Mouse (Mus musculus): ENCODE data around the gene Gpx2. TPM values are rescaled to one million over a fixed set of nuclear protein-coding genes. Genes with fewer than 3 reads are reported as not detected.

Gene Gpx2
- polyA plus RNA-seq, 1 experiment = not detected

DNA sequence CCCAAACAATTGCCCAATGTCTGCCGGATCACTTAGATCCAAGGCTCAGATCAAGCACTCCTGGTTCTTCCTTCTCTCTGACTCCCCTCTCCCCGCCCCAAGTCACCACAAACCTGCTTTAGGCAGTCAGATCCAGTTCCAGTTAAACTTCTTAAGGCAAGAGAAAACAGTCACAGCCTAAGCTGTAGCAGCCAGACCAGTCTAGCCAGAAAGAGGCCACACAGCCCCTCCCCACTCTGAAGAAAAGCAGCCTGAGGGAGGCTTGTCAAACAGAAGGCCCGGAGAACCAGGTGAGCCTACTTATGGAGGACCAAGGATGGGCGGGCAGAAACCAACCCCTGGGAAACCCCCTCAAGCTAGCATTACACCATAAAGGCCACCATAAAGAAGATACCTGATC, 22.8 kb upstream of the Gpx2 start:
- no peaks in the 10 kb centered on the region for H3K27me3 ChIP-seq (ENCODE audit: control insufficient read depth, insufficient read depth, low read length)
- peaks cover 12% of the 10 kb centered on the region for H3K4me1 ChIP-seq (ENCODE audit: control insufficient read depth, insufficient read depth, low read length)
- no peak overlapping the region for H3K4me3 ChIP-seq (ENCODE audit: control insufficient read depth, low read depth, low read length)
- no peaks in the 10 kb centered on the region for H3K36me3 ChIP-seq (ENCODE audit: control insufficient read depth, insufficient read depth, low read length)
- no peak overlapping the region for H3K27ac ChIP-seq (ENCODE audit: control insufficient read depth, insufficient read depth, low read depth, low read length)
- no peak for TF ChIP-seq CTCF (IDR thresholded peaks at IDR 0.05; ENCODE audit: control insufficient read depth, insufficient read depth, insufficient replicate concordance, low read depth, low read length)
- no peak for TF ChIP-seq POLR2A (IDR thresholded peaks at IDR 0.05; ENCODE audit: control insufficient read depth, low read depth, low read length)

DNA sequence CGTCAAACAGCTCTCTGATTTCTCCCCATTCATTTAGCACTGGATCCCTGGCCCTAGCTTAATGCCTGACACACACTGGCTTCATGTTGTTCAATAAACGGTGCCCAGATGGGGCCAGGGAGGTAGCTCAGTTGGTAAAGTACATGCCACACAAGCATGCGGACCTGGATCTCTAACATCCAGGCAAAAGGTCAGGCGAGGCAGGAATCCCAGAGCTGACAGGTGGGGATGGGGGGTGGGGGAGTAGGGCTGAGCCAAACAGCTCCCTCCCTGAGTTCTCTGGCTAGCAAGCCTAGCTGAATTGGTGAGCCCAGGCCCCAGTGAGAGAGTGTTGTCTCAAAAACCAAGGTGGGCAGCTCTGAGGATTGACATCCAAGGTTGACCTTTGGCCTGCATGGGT, 21.8 kb upstream of the Gpx2 start:
- Histone ChIP-seq H3K27ac (ENCODE audit: control insufficient read depth, insufficient read depth, low read depth, low read length) (no peak overlapping the region), H3K4me1 (ENCODE audit: control insufficient read depth, insufficient read depth, low read length) (peaks cover 5% of the 10 kb centered on the region), H3K36me3 (ENCODE audit: control insufficient read depth, insufficient read depth, low read length) (no peaks in the 10 kb centered on the region), H3K27me3 (ENCODE audit: control insufficient read depth, insufficient read depth, low read length) (no peaks in the 10 kb centered on the region), H3K4me3 (ENCODE audit: control insufficient read depth, low read depth, low read length) (no peak overlapping the region)
- TF ChIP-seq CTCF (IDR thresholded peaks at IDR 0.05; ENCODE audit: control insufficient read depth, insufficient read depth, insufficient replicate concordance, low read depth, low read length) (no peak), POLR2A (IDR thresholded peaks at IDR 0.05; ENCODE audit: control insufficient read depth, low read depth, low read length) (no peak)

DNA sequence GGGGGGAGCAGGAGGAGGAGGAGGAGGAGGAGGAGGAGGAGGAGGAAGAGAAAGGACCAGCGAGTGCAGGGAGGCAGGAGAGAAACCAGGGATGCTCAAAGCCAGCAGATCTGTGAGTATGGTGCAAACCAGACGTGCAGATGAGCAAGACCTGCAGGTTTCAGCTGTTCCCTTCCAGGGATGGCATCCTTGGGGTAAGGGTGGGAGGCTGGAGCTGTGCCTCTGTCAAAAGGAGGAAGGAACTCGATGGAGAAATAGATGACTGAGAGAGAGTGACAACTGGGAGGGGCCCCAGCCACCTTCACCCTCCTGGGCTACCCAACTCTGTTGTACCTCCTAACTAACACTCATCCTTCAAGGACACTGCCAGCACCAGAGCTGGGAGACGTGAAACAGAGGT, 21.4 kb upstream of the Gpx2 start:
- 0 out of 2 replicates have a peak, but pooled peaks cover under 1% of the 10 kb centered on the region for H3K4me1 ChIP-seq (ENCODE audit: control insufficient read depth, insufficient read depth, low read length)
- H3K4me3 ChIP-seq (ENCODE audit: control insufficient read depth, low read depth, low read length) = no peak overlapping the region
- H3K27ac ChIP-seq (ENCODE audit: control insufficient read depth, insufficient read depth, low read depth, low read length) = no peak overlapping the region
- H3K27me3 ChIP-seq (ENCODE audit: control insufficient read depth, insufficient read depth, low read length) = no peaks in the 10 kb centered on the region
- TF ChIP-seq POLR2A (IDR thresholded peaks at IDR 0.05; ENCODE audit: control insufficient read depth, low read depth, low read length) = no peak
- TF ChIP-seq CTCF (IDR thresholded peaks at IDR 0.05; ENCODE audit: control insufficient read depth, insufficient read depth, insufficient replicate concordance, low read depth, low read length) = no peak
- no peaks in the 10 kb centered on the region for H3K36me3 ChIP-seq (ENCODE audit: control insufficient read depth, insufficient read depth, low read length)

DNA sequence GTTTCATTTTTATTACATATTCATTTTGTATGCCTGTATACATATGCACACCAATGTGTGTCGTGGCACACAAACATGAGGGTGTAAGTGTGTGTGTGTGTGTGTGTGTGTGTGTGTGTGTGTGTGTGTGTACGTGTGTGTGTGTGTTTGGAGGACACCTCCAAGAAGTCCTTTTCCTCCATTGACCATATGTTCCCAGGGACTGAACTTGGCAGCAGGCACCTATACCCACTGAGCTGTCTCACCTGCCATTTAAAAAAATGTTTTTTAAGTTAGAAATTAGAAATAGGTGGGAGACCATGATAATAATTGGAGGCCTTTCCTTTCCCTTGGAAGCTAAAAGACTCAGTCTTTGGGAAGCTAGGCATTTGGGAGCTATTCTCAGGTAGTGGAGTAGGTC, 18.8 kb upstream of the Gpx2 start:
- H3K36me3 ChIP-seq (ENCODE audit: control insufficient read depth, insufficient read depth, low read length) = no peaks in the 10 kb centered on the region
- no peaks in the 10 kb centered on the region for H3K27me3 ChIP-seq (ENCODE audit: control insufficient read depth, insufficient read depth, low read length)
- TF ChIP-seq POLR2A (IDR thresholded peaks at IDR 0.05; ENCODE audit: control insufficient read depth, low read depth, low read length) (no peak), CTCF (IDR thresholded peaks at IDR 0.05; ENCODE audit: control insufficient read depth, insufficient read depth, insufficient replicate concordance, low read depth, low read length) (no peak)
- H3K4me3 ChIP-seq (ENCODE audit: control insufficient read depth, low read depth, low read length) = no peak overlapping the region
- H3K4me1 ChIP-seq (ENCODE audit: control insufficient read depth, insufficient read depth, low read length) = no peaks in the 10 kb centered on the region
- H3K27ac ChIP-seq (ENCODE audit: control insufficient read depth, insufficient read depth, low read depth, low read length) = no peak overlapping the region

DNA sequence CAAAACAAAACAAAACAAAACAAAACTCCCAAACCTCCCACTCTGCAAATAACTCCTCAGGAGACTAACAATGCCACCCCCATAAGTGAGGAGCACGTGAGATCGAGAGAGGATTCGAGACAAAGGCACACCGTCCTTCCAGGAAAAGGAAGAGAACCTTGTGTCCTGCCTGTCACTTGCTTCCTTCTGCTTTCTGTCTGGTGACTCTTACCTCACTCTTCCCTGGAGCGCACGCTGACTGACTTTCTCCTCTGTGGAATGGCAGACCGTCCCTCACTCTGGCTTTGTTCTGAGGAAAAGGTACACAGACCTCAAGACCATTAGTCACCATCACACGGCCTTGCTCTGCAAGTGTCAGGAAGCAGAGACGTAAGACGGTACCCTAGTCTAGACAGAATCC, 18.2 kb upstream of the Gpx2 start:
- H3K27me3 ChIP-seq (ENCODE audit: control insufficient read depth, insufficient read depth, low read length) = no peaks in the 10 kb centered on the region
- H3K27ac ChIP-seq (ENCODE audit: control insufficient read depth, insufficient read depth, low read depth, low read length) = no peak overlapping the region
- H3K36me3 ChIP-seq (ENCODE audit: control insufficient read depth, insufficient read depth, low read length) = no peaks in the 10 kb centered on the region
- H3K4me1 ChIP-seq (ENCODE audit: control insufficient read depth, insufficient read depth, low read length) = no peaks in the 10 kb centered on the region
- no peak for TF ChIP-seq CTCF (IDR thresholded peaks at IDR 0.05; ENCODE audit: control insufficient read depth, insufficient read depth, insufficient replicate concordance, low read depth, low read length)
- no peak overlapping the region for H3K4me3 ChIP-seq (ENCODE audit: control insufficient read depth, low read depth, low read length)

DNA sequence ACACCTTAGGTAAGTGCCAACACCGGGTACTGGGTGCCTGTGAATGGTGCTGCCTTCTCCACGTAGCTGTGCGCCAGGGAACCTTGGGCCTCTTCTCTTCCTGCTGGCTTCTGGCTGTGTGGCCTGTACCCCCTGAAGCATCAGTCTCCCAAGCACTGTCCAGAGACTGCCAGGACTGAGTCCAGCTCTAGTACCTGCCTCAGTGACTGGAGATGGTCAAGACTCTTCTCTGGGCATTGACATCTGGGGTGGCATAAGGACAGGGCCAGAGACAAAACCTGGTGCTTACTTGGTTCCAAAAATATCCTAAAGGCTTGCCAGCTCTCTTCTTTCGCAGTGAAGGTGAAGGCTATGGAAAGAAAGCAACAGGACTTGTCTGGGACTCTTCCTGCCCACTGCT, 15.7 kb upstream of the Gpx2 start:
- no peaks in the 10 kb centered on the region for H3K27me3 ChIP-seq (ENCODE audit: control insufficient read depth, insufficient read depth, low read length)
- TF ChIP-seq POLR2A (IDR thresholded peaks at IDR 0.05; ENCODE audit: control insufficient read depth, low read depth, low read length) = no peak
- no peak for TF ChIP-seq CTCF (IDR thresholded peaks at IDR 0.05; ENCODE audit: control insufficient read depth, insufficient read depth, insufficient replicate concordance, low read depth, low read length)
- H3K4me1 ChIP-seq (ENCODE audit: control insufficient read depth, insufficient read depth, low read length) = no peaks in the 10 kb centered on the region
- H3K27ac ChIP-seq (ENCODE audit: control insufficient read depth, insufficient read depth, low read depth, low read length) = no peak overlapping the region
- no peaks in the 10 kb centered on the region for H3K36me3 ChIP-seq (ENCODE audit: control insufficient read depth, insufficient read depth, low read length)
- H3K4me3 ChIP-seq (ENCODE audit: control insufficient read depth, low read depth, low read length) = no peak overlapping the region

DNA sequence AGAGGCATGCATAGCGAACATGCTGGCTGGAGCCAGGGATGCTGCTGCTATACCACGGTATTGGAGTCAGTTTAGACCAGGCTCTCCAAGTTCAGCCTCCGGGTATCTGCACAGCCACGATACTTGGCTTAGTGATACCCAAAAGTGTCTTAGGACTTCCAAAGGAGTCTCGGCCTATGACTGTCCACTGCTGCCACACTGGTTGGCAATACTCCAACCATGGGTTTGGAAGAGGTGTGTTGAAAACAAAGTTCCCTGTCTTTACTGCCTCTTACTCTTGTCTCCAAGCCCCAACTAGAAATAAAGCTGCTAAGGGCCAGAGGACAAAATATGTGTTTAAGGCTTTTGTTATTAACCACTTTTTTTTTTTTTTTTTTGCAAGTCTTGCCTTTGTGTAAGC, 15.1 kb upstream of the Gpx2 start:
- Histone ChIP-seq H3K27ac (ENCODE audit: control insufficient read depth, insufficient read depth, low read depth, low read length) (no peak overlapping the region), H3K36me3 (ENCODE audit: control insufficient read depth, insufficient read depth, low read length) (no peaks in the 10 kb centered on the region), H3K4me3 (ENCODE audit: control insufficient read depth, low read depth, low read length) (no peak overlapping the region), H3K4me1 (ENCODE audit: control insufficient read depth, insufficient read depth, low read length) (no peaks in the 10 kb centered on the region), H3K27me3 (ENCODE audit: control insufficient read depth, insufficient read depth, low read length) (no peaks in the 10 kb centered on the region)
- TF ChIP-seq POLR2A (IDR thresholded peaks at IDR 0.05; ENCODE audit: control insufficient read depth, low read depth, low read length) (no peak), CTCF (IDR thresholded peaks at IDR 0.05; ENCODE audit: control insufficient read depth, insufficient read depth, insufficient replicate concordance, low read depth, low read length) (no peak)

DNA sequence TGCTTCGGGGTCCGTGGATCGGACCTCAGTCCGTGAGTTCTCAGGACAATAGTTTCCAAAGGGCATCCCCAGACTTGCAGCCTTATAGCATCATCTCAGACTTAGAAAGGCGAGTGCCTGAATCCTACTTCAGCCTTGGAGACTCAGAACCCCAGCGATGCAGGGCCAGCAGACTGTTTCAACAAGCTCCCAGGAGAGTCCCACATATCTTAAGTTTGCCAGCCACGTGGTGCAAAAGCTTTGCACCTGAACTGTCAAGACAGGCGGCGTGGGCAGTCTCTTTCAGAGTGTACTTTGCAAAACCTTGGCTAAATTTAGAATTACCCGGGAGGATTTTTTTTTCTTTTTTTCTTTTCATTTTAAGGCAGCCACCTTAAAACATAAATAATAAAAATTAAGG, 12.4 kb upstream of the Gpx2 start:
- TF ChIP-seq CTCF (IDR thresholded peaks at IDR 0.05; ENCODE audit: control insufficient read depth, insufficient read depth, insufficient replicate concordance, low read depth, low read length) (no peak), POLR2A (IDR thresholded peaks at IDR 0.05; ENCODE audit: control insufficient read depth, low read depth, low read length) (no peak)
- Histone ChIP-seq H3K4me1 (ENCODE audit: control insufficient read depth, insufficient read depth, low read length) (no peaks in the 10 kb centered on the region), H3K36me3 (ENCODE audit: control insufficient read depth, insufficient read depth, low read length) (no peaks in the 10 kb centered on the region), H3K27me3 (ENCODE audit: control insufficient read depth, insufficient read depth, low read length) (no peaks in the 10 kb centered on the region), H3K4me3 (ENCODE audit: control insufficient read depth, low read depth, low read length) (no peak overlapping the region), H3K27ac (ENCODE audit: control insufficient read depth, insufficient read depth, low read depth, low read length) (no peak overlapping the region)
